Mouse (Mus musculus): Measurements from ENCODE around the gene Ltb. TPM values are rescaled to one million over a fixed set of nuclear protein-coding genes. Genes with fewer than 3 reads are reported as not detected.

Ltb gene
- total RNA-seq, 2 experiments from 2014 or later, result not detected

DNA sequence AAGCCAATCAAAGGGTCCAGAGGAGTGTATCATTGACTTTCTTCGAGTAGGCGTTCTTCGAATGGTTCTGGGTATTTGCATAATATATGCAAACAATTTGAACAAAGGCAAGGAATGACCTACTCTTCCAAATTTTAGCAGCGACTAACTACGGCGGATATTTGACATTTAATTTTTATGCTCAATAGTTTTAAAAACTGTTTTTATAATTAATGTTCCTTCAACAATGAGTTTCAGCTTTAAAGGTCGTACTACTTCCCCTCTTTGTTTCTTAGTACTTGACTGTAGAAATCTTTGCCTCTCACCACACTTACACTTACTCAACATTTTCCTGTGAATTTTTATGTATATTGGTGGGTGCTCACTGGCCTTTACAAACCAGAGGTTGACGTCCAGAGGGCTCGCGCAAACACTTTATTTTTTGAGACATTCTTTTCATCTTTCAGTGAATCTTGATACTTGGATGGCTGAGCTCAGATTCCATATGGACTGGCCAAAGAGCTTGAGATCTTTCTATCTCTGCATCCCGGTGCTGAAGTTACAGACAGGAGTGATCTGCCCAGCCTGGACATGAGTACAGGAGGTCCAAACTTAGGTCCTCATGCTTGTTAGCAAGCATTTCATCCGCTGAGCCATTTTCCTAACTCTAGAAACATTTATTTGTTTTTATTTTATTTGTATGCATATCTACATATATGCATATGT, 28.6 kb upstream of the Ltb start:
- DNase-seq, result no peak

DNA sequence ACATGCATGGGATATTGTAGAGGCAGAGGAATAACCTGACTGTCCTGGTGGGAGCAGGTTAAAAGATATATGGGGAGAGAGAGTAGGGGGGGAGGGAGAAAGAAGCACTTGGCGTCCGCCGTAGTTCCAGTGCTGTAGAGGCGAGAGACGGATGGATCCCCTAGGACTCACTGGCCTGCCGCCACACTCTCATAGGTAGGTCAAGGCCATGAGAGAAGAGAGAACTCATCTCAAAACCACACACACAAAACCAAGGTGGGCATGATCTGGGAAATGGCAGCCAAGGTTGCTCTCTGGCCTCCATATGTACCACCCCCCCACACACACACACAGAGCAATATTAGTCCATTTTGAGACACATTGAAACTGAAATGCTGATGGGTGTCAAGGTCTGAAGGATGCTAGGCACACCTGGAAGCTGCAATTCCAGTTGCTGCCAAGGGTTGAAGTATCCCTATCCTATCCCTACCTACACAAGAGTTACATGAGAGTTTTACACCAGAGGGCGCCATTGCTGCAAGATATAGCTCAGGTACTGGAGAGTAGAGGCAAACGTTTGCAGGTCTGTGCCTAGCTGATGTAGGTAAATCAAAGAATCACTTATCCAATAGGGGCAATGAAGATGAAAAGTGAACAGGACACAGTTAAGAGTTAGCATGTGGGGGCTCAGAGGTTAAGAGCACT, 27.7 kb upstream of the Ltb start:
- DNase-seq, result no peak

DNA sequence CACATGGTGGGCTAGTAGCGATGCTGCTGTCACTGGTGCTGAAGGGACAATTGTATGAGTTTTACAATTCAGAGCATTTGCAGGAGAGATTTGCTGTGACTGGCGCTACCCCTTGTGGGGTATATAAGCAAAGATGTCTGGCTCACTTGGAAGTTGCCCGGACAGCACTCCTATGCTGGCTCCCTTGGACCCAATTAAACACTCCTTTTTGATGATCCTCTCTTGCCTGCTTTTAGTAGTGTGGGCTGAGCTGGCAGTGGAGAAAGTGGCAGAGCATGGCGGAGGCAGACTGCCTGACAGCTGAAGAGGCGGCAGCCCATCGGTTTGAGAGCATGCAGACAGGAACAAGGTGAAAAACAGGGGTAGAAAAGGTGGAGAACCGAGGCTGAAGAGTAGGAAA, 26.4 kb upstream of the Ltb start:
- DNase-seq, result no peak

DNA sequence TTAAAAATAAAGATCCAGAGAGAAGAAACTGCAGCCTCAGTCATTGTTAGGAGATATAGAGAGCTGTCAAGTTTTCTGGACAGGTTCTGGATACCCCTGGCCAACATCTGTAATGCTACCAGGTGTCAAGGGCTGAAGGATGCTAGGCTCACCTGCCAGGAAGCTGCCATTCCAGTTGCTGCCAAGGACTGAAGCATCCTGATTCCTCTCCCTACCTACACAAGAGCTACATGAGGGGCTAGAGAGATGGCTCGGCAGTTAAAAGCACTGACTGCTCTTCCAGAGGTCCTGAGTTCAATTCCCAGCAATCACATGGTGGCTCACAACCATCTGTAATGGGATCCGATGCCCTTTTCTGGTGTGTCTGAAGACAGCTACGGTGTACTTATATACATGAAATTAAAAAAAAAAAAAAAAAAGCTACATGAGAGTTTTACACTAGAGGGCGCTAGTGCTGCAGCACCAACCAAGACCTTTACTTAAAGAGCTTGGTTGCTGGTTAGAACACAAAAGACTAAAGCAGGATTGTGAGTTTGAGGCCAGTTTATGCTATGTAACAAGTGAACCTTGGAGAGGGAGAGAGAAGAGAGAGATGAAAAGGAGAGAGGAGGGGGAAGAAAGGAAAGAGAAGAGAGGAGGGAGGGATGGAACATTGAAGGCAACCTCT, 25.6 kb upstream of the Ltb start:
- no peak for DNase-seq

DNA sequence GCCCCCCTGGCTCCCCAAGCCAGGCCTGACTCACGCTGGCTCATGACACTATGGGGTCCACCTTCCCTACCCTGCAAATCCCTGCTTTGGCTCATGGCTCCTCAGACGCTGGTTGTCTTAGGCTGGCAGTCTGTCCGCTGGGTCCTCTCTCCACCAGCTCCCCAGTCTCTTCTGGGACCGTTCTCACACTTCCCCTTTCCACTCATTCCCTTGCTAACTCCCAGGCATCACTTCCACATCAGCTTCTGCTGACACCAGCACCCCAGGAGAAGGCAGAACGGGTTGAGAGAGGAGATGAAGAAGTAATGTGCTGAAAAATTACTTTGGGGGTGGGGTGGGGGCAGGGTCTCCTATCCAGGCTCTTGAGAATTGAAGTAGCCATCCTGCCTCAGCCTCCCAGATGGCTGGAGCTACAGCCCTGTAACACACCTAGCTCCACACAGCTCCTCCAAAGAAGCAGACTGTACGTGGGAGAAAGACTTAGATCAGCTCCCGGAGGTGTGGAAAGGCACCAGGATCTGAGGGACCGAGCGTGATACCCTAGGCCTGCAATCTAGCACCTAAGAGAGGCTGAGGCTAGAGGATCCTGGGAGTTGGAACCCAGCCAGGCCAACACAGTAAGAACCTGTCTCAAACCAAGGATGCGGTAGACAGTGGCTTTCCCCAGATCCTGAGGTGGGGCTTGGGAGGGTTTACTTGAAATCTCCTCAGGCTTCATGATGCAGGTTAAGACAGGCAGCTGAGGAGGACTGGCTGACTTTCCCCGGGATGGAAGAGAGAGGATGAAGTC, 21.6 kb upstream of the Ltb start:
- DNase-seq, result no peak

DNA sequence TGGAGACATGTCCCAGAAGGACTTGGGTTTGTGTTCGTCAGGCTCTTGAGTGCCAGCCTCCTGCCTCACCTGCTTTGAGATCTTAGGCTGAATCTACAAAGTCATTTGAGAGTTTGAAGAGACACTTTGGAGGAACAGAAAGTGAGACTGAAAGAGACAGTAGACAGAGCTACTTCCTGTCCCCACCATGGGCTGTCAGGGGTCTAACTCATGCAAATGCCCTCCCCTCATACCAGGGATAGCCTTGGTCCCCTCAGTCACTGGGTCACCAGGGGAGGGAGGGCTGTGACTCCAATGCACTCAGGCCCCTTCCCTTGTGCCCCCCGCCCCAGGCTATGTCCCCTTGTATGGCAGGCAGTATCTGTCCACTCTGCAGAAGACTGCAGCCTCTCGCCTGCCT, 20.9 kb upstream of the Ltb start:
- no peak for DNase-seq

DNA sequence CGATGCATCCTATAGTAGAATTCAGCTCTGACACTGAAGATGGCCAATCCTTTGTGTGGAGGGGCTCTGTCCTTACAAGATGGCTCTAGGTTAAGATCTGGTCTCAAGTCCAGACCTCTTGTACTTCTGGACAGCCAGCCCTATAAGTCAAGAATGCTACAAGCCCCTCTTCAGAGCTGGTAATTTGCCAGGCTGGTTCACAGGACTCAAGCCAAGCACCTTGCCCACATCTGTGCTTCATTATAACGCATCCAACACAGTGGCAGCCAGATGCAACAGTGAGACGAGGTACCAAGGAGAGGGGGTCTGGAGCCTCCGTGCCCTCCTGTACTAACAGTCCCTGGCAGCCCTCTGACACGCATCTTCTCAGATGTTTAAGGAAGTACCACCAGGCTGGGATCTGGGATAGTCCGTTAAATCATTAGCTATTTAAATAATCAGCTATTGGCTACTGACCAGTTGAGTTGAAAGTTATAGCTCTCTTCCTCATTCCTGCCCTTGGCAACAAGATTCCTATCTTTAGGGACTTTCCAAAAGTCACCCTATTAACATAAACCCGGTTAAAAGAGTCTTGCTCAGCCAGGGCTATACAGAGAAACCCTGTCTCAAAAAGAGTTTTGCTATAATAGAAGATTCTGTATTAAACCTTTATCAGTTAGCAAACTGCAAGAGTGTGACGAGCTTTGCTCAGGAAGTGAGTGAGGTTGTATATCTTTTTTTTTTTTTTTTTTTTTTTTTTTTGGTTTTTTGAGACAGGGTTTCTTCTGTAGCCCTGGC, 19.9 kb upstream of the Ltb start:
- DNase-seq, result no peak

DNA sequence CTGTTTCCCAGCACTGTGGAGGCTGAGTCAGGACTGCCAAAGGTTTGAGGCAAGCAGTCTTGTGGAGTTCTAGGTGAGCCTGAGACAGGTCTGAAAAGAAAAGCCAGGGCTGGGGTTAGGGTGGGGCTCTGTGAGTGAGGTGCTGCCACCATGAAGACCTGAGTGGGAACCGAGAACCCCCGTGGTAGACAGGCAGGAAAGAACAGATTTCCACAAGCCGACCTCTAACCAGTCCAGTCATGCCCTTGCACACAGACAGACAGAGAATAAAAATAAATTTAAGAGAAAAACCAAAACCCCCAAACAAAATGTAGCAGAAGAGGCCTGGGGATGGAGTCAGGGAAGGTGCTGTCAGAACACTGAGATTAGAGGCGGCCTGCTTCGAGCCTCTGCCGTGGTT, 18.9 kb upstream of the Ltb start:
- DNase-seq, result no peak

DNA sequence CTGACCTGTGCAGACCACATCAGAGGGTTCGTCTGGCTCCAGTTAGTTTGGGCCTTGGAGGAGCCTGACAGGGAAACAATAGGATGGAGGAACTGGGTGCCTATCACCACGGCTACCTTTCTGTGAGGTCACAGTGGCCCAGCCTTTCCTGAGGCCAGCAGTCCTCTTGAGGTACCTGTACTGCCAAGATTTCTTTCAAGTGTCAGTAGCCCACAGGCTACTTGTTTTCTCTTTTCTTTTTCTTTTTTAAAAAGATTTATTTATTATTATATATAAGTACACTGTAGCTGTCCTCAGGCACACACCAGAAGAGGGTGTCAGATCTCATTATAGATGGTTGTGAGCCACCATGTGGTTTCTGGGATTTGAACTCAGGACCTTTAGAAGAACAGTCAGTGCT, 18.3 kb upstream of the Ltb start, which contains the start of gene Aif1:
Gene Aif1, minus strand, starts transcription at position 101 of the 400 bp plus-strand sequence.
- no peak for DNase-seq

DNA sequence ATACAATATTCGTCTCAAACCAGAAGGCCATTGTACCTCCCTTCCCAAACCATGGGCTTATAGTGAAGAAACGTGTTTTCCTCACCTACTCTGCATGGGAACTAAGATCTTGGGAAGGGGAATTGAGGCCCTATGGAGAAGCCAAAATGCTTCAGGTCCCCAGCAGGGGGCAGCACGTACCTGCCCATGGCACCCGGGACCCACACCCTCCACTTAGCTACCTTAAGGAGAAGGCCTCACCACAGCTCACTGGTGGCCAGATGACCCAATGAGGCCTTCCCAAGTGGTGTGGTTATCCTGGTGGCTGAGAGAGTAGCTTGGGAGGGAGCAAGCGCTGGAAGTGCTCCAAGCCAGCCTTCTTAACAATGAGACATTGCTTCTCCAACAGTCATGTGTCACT, 15.7 kb upstream of the Ltb start:
- DNase-seq, result peak; percentile 67

DNA sequence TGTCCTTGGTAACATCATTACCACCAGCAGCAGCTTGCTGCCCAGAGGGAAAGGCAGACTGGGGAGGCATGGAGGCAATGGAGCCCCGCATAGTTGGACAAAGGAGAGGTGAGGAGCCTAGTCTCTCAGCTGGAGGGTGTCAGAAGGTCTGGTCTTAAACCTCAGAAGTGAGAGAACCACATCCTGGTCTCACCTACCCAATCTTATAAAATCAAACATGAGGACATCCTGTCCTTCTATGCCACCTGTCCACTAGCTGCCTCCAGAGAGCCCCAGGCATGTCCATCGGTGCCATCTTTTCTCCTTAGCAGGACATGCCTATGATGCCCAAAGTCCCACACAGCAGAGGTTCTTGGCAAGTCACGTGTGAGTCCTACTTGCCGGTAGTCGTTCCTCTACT, 14.1 kb upstream of the Ltb start:
- DNase-seq, result no peak

DNA sequence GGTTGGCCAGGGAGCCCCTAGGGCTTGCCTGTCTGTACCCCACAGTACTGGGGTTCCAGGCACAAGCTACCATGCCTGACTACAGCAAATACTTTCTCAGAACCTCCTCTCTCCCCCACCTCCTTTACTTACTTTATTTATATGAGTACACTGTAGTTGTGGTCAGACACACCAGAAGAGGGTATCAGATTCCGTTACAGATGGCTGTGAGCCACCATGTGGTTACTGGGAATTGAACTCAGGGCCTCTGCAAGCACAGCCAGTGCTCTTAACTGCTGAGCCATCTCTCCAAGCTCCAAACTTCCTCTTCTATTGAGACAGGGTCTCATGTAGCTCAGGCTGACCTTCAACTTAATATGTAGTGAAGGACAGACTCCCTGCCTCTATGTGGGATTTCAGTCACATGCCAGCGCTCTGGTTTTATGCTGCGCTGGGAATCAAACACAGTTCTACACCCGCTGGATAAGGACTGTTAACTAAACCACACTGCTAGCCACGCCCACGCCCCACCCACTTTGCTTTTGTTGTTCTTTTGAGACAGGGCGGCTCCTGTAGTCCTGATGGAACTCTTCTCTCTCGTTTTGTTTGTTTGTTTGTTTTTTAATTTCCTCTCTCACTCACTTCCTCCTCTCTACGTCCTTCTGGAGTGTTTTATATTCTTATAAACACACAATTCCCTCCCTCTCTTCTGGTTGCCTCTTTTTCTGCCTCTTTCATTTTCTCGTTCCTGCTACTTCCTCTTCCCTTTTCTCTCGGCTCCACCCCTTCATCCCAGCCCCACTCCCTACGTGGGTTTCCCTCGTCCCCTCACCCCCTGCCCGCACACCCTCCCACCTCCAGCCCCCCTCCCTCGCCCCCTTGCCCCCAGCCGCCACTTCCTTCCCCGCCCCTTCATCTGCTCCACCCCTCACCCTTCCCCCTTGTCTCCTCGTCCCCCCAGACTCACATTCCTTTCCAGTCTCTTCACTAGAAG, 8.3 kb upstream of the Ltb start:
- no peak for DNase-seq

DNA sequence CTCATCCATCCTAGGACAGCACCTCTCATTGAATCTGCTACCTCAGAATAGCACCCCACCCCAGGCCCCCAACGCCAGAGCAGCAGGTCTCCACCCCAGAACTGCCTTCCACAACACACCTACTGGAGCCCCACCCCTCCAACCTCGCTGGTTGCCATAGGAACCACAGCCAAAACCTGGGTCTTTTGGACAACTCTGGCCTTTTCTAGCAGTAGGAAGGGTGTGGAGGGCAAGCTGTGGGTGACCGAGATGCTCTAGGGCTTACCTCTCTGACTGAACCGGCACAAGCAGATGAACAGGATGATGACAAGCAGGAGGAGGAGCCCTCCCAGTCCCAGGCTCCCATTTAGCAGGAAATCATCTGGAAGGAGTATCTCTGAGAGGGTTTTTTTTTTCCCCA, 7.6 kb upstream of the Ltb start:
- DNase-seq, result no peak

DNA sequence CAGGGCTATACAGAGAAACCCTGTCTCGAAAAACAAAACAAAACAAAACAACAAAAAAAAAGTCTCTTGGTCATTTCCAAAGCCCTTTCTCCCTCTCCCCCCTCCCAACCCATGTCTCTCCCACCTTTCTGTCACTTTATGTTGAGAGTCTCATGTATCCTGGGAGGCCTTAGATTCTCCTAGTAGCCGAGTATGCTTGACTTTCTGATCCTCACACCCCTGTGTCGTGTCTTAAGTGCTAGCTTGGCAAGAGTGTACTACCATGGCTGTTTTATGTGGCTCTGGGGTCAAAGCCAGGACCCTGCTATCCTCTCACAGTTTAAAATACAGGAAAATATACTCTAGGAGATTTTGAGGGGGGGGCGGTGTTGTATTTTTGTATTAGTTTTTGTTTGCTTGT, 6.9 kb upstream of the Ltb start:
- no peak for DNase-seq

DNA sequence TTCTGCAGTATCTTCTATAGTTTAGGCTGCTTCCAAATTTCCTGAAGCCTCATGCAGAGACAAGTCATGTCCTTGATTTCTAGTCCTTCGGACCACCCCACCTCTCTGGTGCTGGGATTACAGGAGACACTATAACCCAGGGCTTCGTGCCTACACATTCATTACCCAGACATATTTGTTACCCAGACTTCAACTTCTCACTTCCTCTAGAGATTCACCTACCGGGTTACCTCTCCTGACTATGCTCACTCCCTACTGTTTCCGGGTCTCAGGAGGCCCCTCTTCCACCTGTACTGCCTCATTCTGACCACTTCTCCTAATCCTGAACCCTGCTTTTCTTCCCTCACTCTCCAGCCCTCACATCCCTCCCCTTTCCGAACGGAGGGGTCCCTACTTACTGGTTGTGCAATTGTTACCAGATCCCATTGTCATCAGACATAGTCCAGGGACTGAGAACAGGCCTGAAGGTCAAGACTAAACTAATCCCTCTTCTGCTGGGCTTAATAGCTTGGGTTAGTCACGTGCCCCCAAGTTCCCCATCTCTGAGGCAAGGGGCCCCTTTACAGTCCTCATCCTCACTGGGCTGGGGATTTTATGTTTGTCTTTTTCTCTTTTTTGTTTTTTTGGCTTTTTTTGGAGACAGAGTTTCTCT, 6.2 kb upstream of the Ltb start, which contains the start of gene Lst1:
Gene Lst1, minus strand, starts transcription at position 481 of the 652 bp plus-strand sequence.
- DNase-seq, result no peak

DNA sequence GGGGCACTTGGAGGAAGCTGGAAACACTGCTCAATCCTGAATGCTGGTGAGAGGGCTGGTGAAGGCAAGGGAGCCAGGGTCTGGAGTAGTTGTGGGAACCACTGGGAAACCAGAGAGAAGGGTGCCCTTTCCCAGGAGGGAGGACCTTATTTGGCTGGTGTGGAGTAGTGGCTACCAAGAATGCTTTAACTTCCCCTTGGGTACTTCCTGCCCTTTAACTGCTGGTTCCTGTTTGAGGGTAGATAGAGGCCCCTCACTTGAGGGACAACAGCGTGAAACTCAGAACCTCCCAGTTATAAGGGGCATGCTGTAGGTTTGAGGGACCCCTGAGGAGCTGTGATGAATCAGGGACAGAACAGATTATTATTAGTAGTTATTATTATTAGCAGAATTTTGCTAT, 5.1 kb upstream of the Ltb start:
- no peak for DNase-seq

DNA sequence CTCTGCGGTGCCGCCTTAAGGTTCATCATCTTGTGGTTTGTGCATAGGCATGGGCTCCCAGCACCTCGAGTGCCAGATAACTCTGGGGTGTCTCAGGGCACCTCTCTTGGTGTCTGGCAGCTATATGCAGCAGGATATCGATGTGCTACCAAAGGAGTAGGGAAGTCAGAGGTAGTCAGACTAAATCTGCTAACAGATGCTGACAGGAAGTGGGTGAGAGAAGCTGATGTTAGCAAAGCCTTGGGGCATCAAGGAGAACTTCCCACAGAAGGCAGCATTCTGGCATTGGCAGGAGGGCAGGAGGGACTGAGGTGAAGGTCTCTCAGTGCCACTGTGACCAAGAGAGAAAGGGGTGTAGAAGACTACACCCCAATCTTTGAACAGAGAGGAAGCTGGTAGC, 4.1 kb upstream of the Ltb start:
- DNase-seq, result no peak

DNA sequence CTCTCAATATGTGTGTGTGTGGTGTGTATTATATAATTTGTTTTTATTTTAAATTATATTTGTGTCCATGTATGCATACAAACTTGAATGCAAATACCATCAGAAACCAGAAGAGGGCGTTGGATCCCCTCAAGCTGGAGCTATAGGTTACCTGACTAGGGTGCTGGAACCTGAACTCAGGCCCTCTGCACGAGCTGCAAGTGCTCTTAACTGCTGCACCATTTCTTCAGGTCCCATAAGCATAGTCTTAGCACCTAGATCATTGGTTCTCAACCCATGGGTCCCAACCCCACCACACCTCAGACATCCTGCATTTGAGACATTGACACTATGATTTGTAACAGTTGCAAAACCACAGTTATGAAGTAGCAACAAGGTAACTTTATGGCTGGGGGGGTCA, 2.5 kb upstream of the Ltb start:
- DNase-seq, result no peak

DNA sequence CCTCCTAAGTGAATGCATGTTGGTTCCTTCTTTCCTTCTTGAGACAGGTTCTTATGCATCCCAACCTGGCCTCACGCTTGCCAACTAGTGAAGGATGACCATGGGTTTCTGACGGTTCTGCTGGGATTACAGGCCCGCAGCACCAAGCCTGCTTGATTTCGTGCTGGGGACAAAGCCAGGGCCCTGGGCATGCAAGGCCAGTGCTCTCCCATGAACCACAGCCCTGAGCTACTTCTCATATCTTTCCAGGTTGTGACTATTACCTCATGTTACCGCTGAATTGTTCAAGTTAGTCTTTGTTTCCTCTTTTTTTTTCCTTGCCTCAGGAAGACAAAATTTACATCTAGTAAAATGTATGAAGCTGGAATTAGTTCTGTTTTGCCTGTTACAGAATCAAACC, 1.3 kb upstream of the Ltb start:
- DNase-seq, result no peak
